Mouse (Mus musculus) testis, adult 2 months (tissue): Measurements from ENCODE around the gene Prkcsh.

Experiments used
- CTCF ChIP-seq: fragments of 200-500 bp; IDR thresholded peaks from 2 replicates; pipeline ENCODE4 v1.5.1; 2012; ENCODE audit warnings: low read depth, mild to moderate bottlenecking, inconsistent platforms, low read length, moderate library complexity; ENCODE audit not compliant: control insufficient read depth, insufficient read depth, insufficient replicate concordance
- POLR2A ChIP-seq: fragments of 200-500 bp; IDR thresholded peaks from 2 replicates; pipeline ENCODE4 v1.6.1; 2012; ENCODE audit warnings: low read depth, mild to moderate bottlenecking, inconsistent platforms, low read length, moderate library complexity; ENCODE audit not compliant: control insufficient read depth

- TF ChIP-seq POLR2A: no peak
- TF ChIP-seq CTCF: no peak
Measured at GRCm38 (mm10) chr9:21963417-21963816, 39.2 kb upstream of the Prkcsh start, which contains the start of gene Epor.
